Mouse (Mus musculus) hindbrain, embryonic 16.5 days (tissue): ENCODE data around the gene Nckap5. TPM values are rescaled to one million over a fixed set of nuclear protein-coding genes. Genes with fewer than 3 reads are reported as not detected.
"Not testable (repeated sequence)": the region's sequence is repeated elsewhere in the genome, so short reads cannot be mapped to it uniquely, and the experiment has no call there.

Experiments used
- ATAC-seq: fragments of 200-750 bp; cut with Nextera tagmentation; 2 replicates; pipeline ENCODE4 v1.8.0; 2017; ENCODE audit warnings: moderate TSS enrichment, moderate library complexity
- H3K27ac ChIP-seq: fragments of 300-500 bp; sonication (generic); 2 replicates; pipeline ENCODE4 v1.5.1; 2014; ENCODE audit warnings: low read depth, mild to moderate bottlenecking, control low read depth, low read length, moderate library complexity
- H3K27me3 ChIP-seq: fragments of 300-500 bp; sonication (generic); replicated peaks from 2 replicates; pipeline ENCODE4 v1.6.1; 2014; ENCODE audit warnings: low read length; ENCODE audit not compliant: control insufficient read depth, insufficient read depth
- H3K36me3 ChIP-seq: fragments of 300-500 bp; sonication (generic); 2 replicates; pipeline ENCODE4 v1.6.1; 2014; ENCODE audit warnings: mild to moderate bottlenecking, low read length, moderate library complexity, mixed read lengths; ENCODE audit not compliant: control insufficient read depth, insufficient read depth
- H3K4me1 ChIP-seq: fragments of 300-500 bp; sonication (generic); 2 replicates; pipeline ENCODE4 v1.6.1; 2014; ENCODE audit warnings: low read depth, low read length; ENCODE audit not compliant: control insufficient read depth, insufficient read depth
- H3K4me2 ChIP-seq: fragments of 300-500 bp; sonication (generic); 2 replicates; pipeline ENCODE4 v1.6.1; 2014; ENCODE audit warnings: mild to moderate bottlenecking, low read length, control low read depth, moderate library complexity
- H3K4me3 ChIP-seq: fragments of 300-500 bp; sonication (generic); 2 replicates; pipeline ENCODE4 v1.5.1; 2014; ENCODE audit warnings: mild to moderate bottlenecking, low read length, control low read depth, moderate library complexity
- H3K9ac ChIP-seq: fragments of 300-500 bp; sonication (generic); 2 replicates; pipeline ENCODE4 v1.6.1; 2014; ENCODE audit warnings: low read depth, mild to moderate bottlenecking, control low read depth, low read length, moderate library complexity
- H3K9me3 ChIP-seq: fragments of 300-500 bp; sonication (generic); 2 replicates; pipeline ENCODE4 v1.6.1; 2014; ENCODE audit warnings: mild to moderate bottlenecking, low read length, moderate library complexity; ENCODE audit not compliant: control insufficient read depth
- WGBS: fragments of 180-500 bp; shearing (Covaris S2); extraction: QIAGEN DNeasy Blood & Tissue Kit; methylation state at CpG from one replicate; pipeline ENCODE4 v1.1.7; 2014; 5-methylcytosine and 5-hydroxymethylcytosine counted together
- polyA plus RNA-seq: library from polyadenylated mRNA; unstranded; fragments of >200 nt; fragmentation: Nextera tagmentation; extraction: Ambion mirVana; gene quantifications from 2 replicates; pipeline ENCODE4 v1.2.1, GENCODE M21; 2015

The Nckap5 gene
- polyA plus RNA-seq, 1 experiment from 2014 or later, result 13.9 TPM

GRCm38 (mm10) chr1:126123111-126123510 is 707.5 kb downstream of the Nckap5 start:
- no peak for ATAC-seq
- 69% methylated on average over 5 of the region's 5 CpGs for WGBS
- no peaks in the 10 kb centered on the region for H3K27me3 ChIP-seq

GRCm38 (mm10) chr1:126120506-126120905 is 710.1 kb downstream of the Nckap5 start:
- no peak overlapping the region for H3K4me3 ChIP-seq
- H3K4me1 ChIP-seq, result no peaks in the 10 kb centered on the region; the same call in 1 of the 2 replicates
- H3K27ac ChIP-seq, result no peak overlapping the region
- 38% methylated on average over 8 of the region's 8 CpGs for WGBS
- H3K27me3 ChIP-seq, result no peaks in the 10 kb centered on the region
- H3K36me3 ChIP-seq, result no peaks in the 10 kb centered on the region
- 0 out of 2 replicates have a peak, but pooled peaks have one; percentile 41 for ATAC-seq
- no peak overlapping the region for H3K4me2 ChIP-seq
- no peak overlapping the region for H3K9ac ChIP-seq
- no peaks in the 10 kb centered on the region for H3K9me3 ChIP-seq

More at GRCm38 (mm10) chr1:126123111-126123510, 707.5 kb downstream of the Nckap5 start:
- no peak overlapping the region for H3K4me3 ChIP-seq
- H3K4me1 ChIP-seq, result no peaks in the 10 kb centered on the region; the same call in 1 of the 2 replicates
- no peaks in the 10 kb centered on the region for H3K36me3 ChIP-seq
- H3K4me2 ChIP-seq, result no peak overlapping the region
- no peak overlapping the region for H3K9ac ChIP-seq
- no peak overlapping the region for H3K27ac ChIP-seq
- no peaks in the 10 kb centered on the region for H3K9me3 ChIP-seq

GRCm38 (mm10) chr1:126116034-126116433 is 714.6 kb downstream of the Nckap5 start:
- H3K4me3 ChIP-seq, result no peak overlapping the region
- no peaks in the 10 kb centered on the region for H3K27me3 ChIP-seq
- no peaks in the 10 kb centered on the region for H3K9me3 ChIP-seq
- no peak overlapping the region for H3K9ac ChIP-seq
- 66% methylated on average over 3 of the region's 3 CpGs for WGBS
- no peaks in the 10 kb centered on the region; the same call in 1 of the 2 replicates for H3K4me1 ChIP-seq
- H3K36me3 ChIP-seq, result no peaks in the 10 kb centered on the region
- H3K27ac ChIP-seq, result no peak overlapping the region
- H3K4me2 ChIP-seq, result no peak overlapping the region
- ATAC-seq, result peak; percentile 70

GRCm38 (mm10) chr1:126105673-126106256 is 724.8 kb downstream of the Nckap5 start:
- ATAC-seq, result no peak
- Histone ChIP-seq H3K4me2 (no peak overlapping the region), H3K4me3 (no peak overlapping the region)

GRCm38 (mm10) chr1:126094346-126094745 is 736.3 kb downstream of the Nckap5 start:
- Histone ChIP-seq H3K4me3 (no peak overlapping the region), H3K9me3 (no peaks in the 10 kb centered on the region), H3K27me3 (no peaks in the 10 kb centered on the region), H3K27ac (no peak overlapping the region), H3K36me3 (no peaks in the 10 kb centered on the region), H3K9ac (no peak overlapping the region), H3K4me1 (no peaks in the 10 kb centered on the region), H3K4me2 (no peak overlapping the region)
- WGBS, result 90% methylated on average over 4 of the region's 4 CpGs
- ATAC-seq, result no peak

More at GRCm38 (mm10) chr1:126105673-126106256, 724.8 kb downstream of the Nckap5 start:
- 0 out of 2 replicates have a peak, but pooled peaks cover 3% of the 10 kb centered on the region for H3K36me3 ChIP-seq
- H3K9ac ChIP-seq, result no peak overlapping the region
- no peak overlapping the region for H3K27ac ChIP-seq
- WGBS, result 31% methylated on average over 3 of the region's 3 CpGs
- no peaks in the 10 kb centered on the region for H3K27me3 ChIP-seq
- no peaks in the 10 kb centered on the region for H3K9me3 ChIP-seq
- no peaks in the 10 kb centered on the region for H3K4me1 ChIP-seq

- not testable (repeated sequence) for H3K27ac ChIP-seq, ATAC-seq, H3K9me3 ChIP-seq, H3K36me3 ChIP-seq, H3K9ac ChIP-seq, H3K4me2 ChIP-seq, H3K4me1 ChIP-seq, H3K27me3 ChIP-seq, H3K4me3 ChIP-seq
- WGBS, result 85% methylated on average over 2 of the region's 2 CpGs
Observed at GRCm38 (mm10) chr1:126091979-126092378, 738.6 kb downstream of the Nckap5 start.

- Histone ChIP-seq H3K4me1 (peaks cover 2% of the 10 kb centered on the region; the same call in 1 of the 2 replicates), H3K4me3 (no peak overlapping the region), H3K4me2 (no peak overlapping the region), H3K9ac (no peak overlapping the region), H3K36me3 (no peaks in the 10 kb centered on the region), H3K27ac (no peak overlapping the region), H3K9me3 (no peaks in the 10 kb centered on the region), H3K27me3 (no peaks in the 10 kb centered on the region)
- no peak for ATAC-seq
- 87% methylated on average over 7 of the region's 7 CpGs for WGBS
Observed at GRCm38 (mm10) chr1:126087181-126087580, 743.4 kb downstream of the Nckap5 start.

GRCm38 (mm10) chr1:126076312-126076711 is 754.3 kb downstream of the Nckap5 start:
- no peak overlapping the region for H3K4me2 ChIP-seq
- H3K9ac ChIP-seq, result no peak overlapping the region
- no peaks in the 10 kb centered on the region for H3K9me3 ChIP-seq
- H3K4me1 ChIP-seq, result no peaks in the 10 kb centered on the region
- 29% methylated on average over 4 of the region's 4 CpGs for WGBS
- H3K27me3 ChIP-seq, result no peaks in the 10 kb centered on the region
- no peaks in the 10 kb centered on the region for H3K36me3 ChIP-seq
- no peak for ATAC-seq
- H3K27ac ChIP-seq, result no peak overlapping the region
- H3K4me3 ChIP-seq, result no peak overlapping the region

- Histone ChIP-seq H3K4me3 (no peak overlapping the region), H3K4me2 (no peak overlapping the region), H3K4me1 (no peaks in the 10 kb centered on the region), H3K9ac (no peak overlapping the region), H3K9me3 (no peaks in the 10 kb centered on the region), H3K27ac (no peak overlapping the region), H3K27me3 (no peaks in the 10 kb centered on the region), H3K36me3 (no peaks in the 10 kb centered on the region)
- ATAC-seq, result no peak
- 61% methylated on average over 2 of the region's 2 CpGs for WGBS
Observed at GRCm38 (mm10) chr1:126070861-126071260, 759.7 kb downstream of the Nckap5 start.
